Mouse (Mus musculus): ENCODE measurements at regions not wholly inside any gene's neighbourhood (a gene's known extent, or its start where the extent isn't known, plus 50 kb on each side); places are given as distances from the start of the nearest gene placed in this dataset.

- no peak for ATAC-seq (replicated peaks; ENCODE audit: low read depth, poor library complexity, severe bottlenecking)
Observed at GRCm38 (mm10) chr14:120854559-120854958, 56.5 kb upstream of the Ipo5 start.

GRCm38 (mm10) chr14:120855181-120855580, 55.8 kb upstream of the Ipo5 start:
- no peak for ATAC-seq (replicated peaks; ENCODE audit: low read depth, poor library complexity, severe bottlenecking)

Measured in common myeloid progenitor, adult 5-6 weeks (primary cell).